Mouse (Mus musculus) myocyte (in vitro differentiated cells): Measurements from ENCODE around the gene Zranb3. TPM values are rescaled to one million over a fixed set of nuclear protein-coding genes. Genes with fewer than 3 reads are reported as not detected.
"Not testable (repeated sequence)": the region's sequence is repeated elsewhere in the genome, so short reads cannot be mapped to it uniquely, and the experiment has no call there.

Experiments
- H3K27me3 ChIP-seq: one replicate; pipeline ENCODE4 v1.6.1; 2011; ENCODE audit not compliant: control insufficient read depth, insufficient read depth, insufficient read length
- H3K36me3 ChIP-seq: one replicate; pipeline ENCODE4 v1.6.1; 2011; ENCODE audit not compliant: control insufficient read depth, insufficient read depth
- H3K4me2 ChIP-seq: one replicate; pipeline ENCODE4 v1.6.1; 2011; ENCODE audit warnings: low read depth, control low read depth
- H3K4me3 ChIP-seq: one replicate; pipeline ENCODE4 v1.5.1; 2011; ENCODE audit warnings: mild to moderate bottlenecking, control low read depth, moderate library complexity
- H3K79me2 ChIP-seq: one replicate; pipeline ENCODE4 v1.6.1; 2011; ENCODE audit not compliant: control insufficient read depth, insufficient read depth
- H3ac ChIP-seq: one replicate; pipeline ENCODE4 v1.6.1; 2011; ENCODE audit not compliant: control insufficient read depth, insufficient read length
- CEBPB ChIP-seq: IDR thresholded peaks from 2 replicates; pipeline ENCODE4 v1.6.1; 2011; ENCODE audit warnings: mild to moderate bottlenecking, moderate library complexity; ENCODE audit not compliant: poor library complexity, insufficient read depth, severe bottlenecking
- E2F4 ChIP-seq: IDR thresholded peaks from one replicate; pipeline ENCODE4 v1.6.1; 2011; ENCODE audit warnings: mild to moderate bottlenecking, control low read depth, moderate library complexity; ENCODE audit not compliant: insufficient read depth
- MAX ChIP-seq: IDR thresholded peaks from one replicate; pipeline ENCODE4 v1.6.1; 2011; ENCODE audit warnings: low read depth, mild to moderate bottlenecking, control low read depth
- MYOD1 ChIP-seq, 3 experiments: IDR thresholded peaks; one replicate each; pipeline ENCODE4 v1.6.1; 2011; ENCODE audit warnings: control low read depth in 2 of 3, low read depth in 2 of 3, mild to moderate bottlenecking in 2 of 3, moderate library complexity in 1 of 3; ENCODE audit not compliant: insufficient read length in 2 of 3, control insufficient read depth in 1 of 3
- MYOG ChIP-seq, 3 experiments: IDR thresholded peaks; one replicate each; pipeline ENCODE4 v1.6.1; 2011; ENCODE audit warnings: control low read depth in 2 of 3, low read depth in 2 of 3, mild to moderate bottlenecking in 2 of 3; ENCODE audit not compliant: insufficient read length in 2 of 3, control insufficient read depth in 1 of 3, insufficient read depth in 1 of 3
- POLR2A ChIP-seq: IDR thresholded peaks from one replicate; pipeline ENCODE4 v1.6.1; 2011; ENCODE audit warnings: low read depth, mild to moderate bottlenecking, control low read depth, moderate library complexity; ENCODE audit not compliant: insufficient read length
- POLR2AphosphoS2 ChIP-seq: IDR thresholded peaks from one replicate; pipeline ENCODE4 v1.6.1; 2011; ENCODE audit warnings: low read depth, control low read depth; ENCODE audit not compliant: insufficient read length
- REST ChIP-seq: IDR thresholded peaks from one replicate; pipeline ENCODE4 v1.6.1; 2011; ENCODE audit warnings: mild to moderate bottlenecking, control low read depth, moderate library complexity; ENCODE audit not compliant: insufficient read depth, insufficient read length
- SRF ChIP-seq: IDR thresholded peaks from one replicate; pipeline ENCODE4 v1.6.1; 2011; ENCODE audit warnings: low read depth; ENCODE audit not compliant: control insufficient read depth, insufficient read length
- TCF12 ChIP-seq: IDR thresholded peaks from one replicate; pipeline ENCODE4 v1.6.1; 2011; ENCODE audit warnings: mild to moderate bottlenecking, control low read depth; ENCODE audit not compliant: poor library complexity, insufficient read depth, severe bottlenecking
- TCF3 ChIP-seq: IDR thresholded peaks from one replicate; pipeline ENCODE4 v1.6.1; 2011; ENCODE audit warnings: low read depth, control low read depth; ENCODE audit not compliant: insufficient read length
- USF1 ChIP-seq: IDR thresholded peaks from one replicate; pipeline ENCODE4 v1.6.1; 2011; ENCODE audit warnings: low read depth, mild to moderate bottlenecking, control low read depth, moderate library complexity
- polyA plus RNA-seq: library from polyadenylated mRNA; unstranded; fragments of >200 nt; fragmentation: generic; extraction: Trizol; gene quantifications from one replicate; pipeline ENCODE4 v1.2.1, GENCODE M21; 2012; ENCODE audit warnings: missing spikeins

The Zranb3 gene
- polyA plus RNA-seq, result 1.6 TPM

- H3K27me3 ChIP-seq, result no peaks in the 10 kb centered on the region
- peak within 1 kb of the TSS; percentile 72 for H3ac ChIP-seq
- peak within 1 kb of the TSS; percentile 46 for H3K4me3 ChIP-seq
- H3K4me2 ChIP-seq, result peak within 1 kb of the TSS; percentile 89
- TF ChIP-seq POLR2AphosphoS2 (peak; percentile 82), MYOG (IDR thresholded peaks at IDR 0.05; ENCODE audit: control insufficient read depth in 1 of 3, insufficient read depth in 1 of 3, insufficient read length in 2 of 3, low read depth in 2 of 3) (peak in 1 of 3 experiments; percentile 31), TCF3 (no peak), POLR2A (peak; percentile 84), MAX (no peak), REST (no peak), USF1 (no peak), E2F4 (no peak), CEBPB (no peak), TCF12 (no peak), MYOD1 (IDR thresholded peaks at IDR 0.05; ENCODE audit: control insufficient read depth in 1 of 3, insufficient read length in 2 of 3, low read depth in 2 of 3) (peak; percentile 56 to 65 (median 62)), SRF (peak; percentile 11)
- H3K36me3 ChIP-seq, result no peaks in the 10 kb centered on the region
- peaks cover 42% of the 10 kb centered on the region for H3K79me2 ChIP-seq
Measured at GRCm38 (mm10) chr1:128102641-128103461, at the start of gene Zranb3, which contains the start of gene R3hdm1. TSS of gene Zranb3 (minus strand) at chr1:128103047. TSS of gene R3hdm1 (plus strand) at chr1:128103301.

- Histone ChIP-seq H3K4me2 (no peak overlapping the region), H3K27me3 (no peaks in the 10 kb centered on the region), H3K36me3 (no peaks in the 10 kb centered on the region), H3ac (no peak overlapping the region), H3K79me2 (peaks cover 68% of the 10 kb centered on the region), H3K4me3 (no peak overlapping the region)
- TF ChIP-seq MYOG (IDR thresholded peaks at IDR 0.05; ENCODE audit: control insufficient read depth in 1 of 3, insufficient read depth in 1 of 3, insufficient read length in 2 of 3, low read depth in 2 of 3), result peak in 2 of 3 experiments; percentile 11 to 77
- TF ChIP-seq CEBPB, result peak; percentile 37; the same call in 1 of the 2 replicates
- TF ChIP-seq POLR2A, result peak; percentile 23
- no peak for TF ChIP-seq USF1
- peak; percentile 34 to 62 (median 44) for TF ChIP-seq MYOD1 (IDR thresholded peaks at IDR 0.05; ENCODE audit: control insufficient read depth in 1 of 3, insufficient read length in 2 of 3, low read depth in 2 of 3)
Measured at GRCm38 (mm10) chr1:128141737-128142136, 38.9 kb upstream of the Zranb3 start.

GRCm38 (mm10) chr1:128141039-128141438, 38.2 kb upstream of the Zranb3 start:
- H3K4me3 ChIP-seq, result no peak overlapping the region
- no peak overlapping the region for H3ac ChIP-seq
- H3K79me2 ChIP-seq, result peaks cover 63% of the 10 kb centered on the region

GRCm38 (mm10) chr1:128136222-128136621, 33.4 kb upstream of the Zranb3 start:
- H3ac ChIP-seq, H3K27me3 ChIP-seq, H3K4me2 ChIP-seq, H3K36me3 ChIP-seq, H3K4me3 ChIP-seq: not testable (repeated sequence)
- peaks cover 62% of the 10 kb centered on the region for H3K79me2 ChIP-seq

More at GRCm38 (mm10) chr1:128141039-128141438, 38.2 kb upstream of the Zranb3 start:
- no peak overlapping the region for H3K4me2 ChIP-seq
- H3K36me3 ChIP-seq, result no peaks in the 10 kb centered on the region
- H3K27me3 ChIP-seq, result no peaks in the 10 kb centered on the region
- no peak for TF ChIP-seq REST
- no peak for TF ChIP-seq USF1
- TF ChIP-seq CEBPB, result no peak
- no peak for TF ChIP-seq POLR2AphosphoS2
- TF ChIP-seq POLR2A, result no peak
- TF ChIP-seq TCF12, result no peak
- no peak for TF ChIP-seq SRF
- no peak for TF ChIP-seq E2F4
- TF ChIP-seq MYOG (IDR thresholded peaks at IDR 0.05; ENCODE audit: control insufficient read depth in 1 of 3, insufficient read depth in 1 of 3, insufficient read length in 2 of 3, low read depth in 2 of 3), result no peak
- TF ChIP-seq MYOD1 (IDR thresholded peaks at IDR 0.05; ENCODE audit: control insufficient read depth in 1 of 3, insufficient read length in 2 of 3, low read depth in 2 of 3), result no peak
- TF ChIP-seq MAX, result no peak
- TF ChIP-seq TCF3, result no peak

- Histone ChIP-seq H3K79me2 (peaks cover 97% of the 10 kb centered on the region), H3ac (no peak overlapping the region), H3K4me2 (no peak overlapping the region), H3K4me3 (no peak overlapping the region), H3K36me3 (no peaks in the 10 kb centered on the region), H3K27me3 (no peaks in the 10 kb centered on the region)
- no peak for TF ChIP-seq MYOD1 (IDR thresholded peaks at IDR 0.05; ENCODE audit: control insufficient read depth in 1 of 3, insufficient read length in 2 of 3, low read depth in 2 of 3)
- TF ChIP-seq E2F4, result no peak
- no peak for TF ChIP-seq TCF3
- no peak for TF ChIP-seq SRF
- TF ChIP-seq MAX, result no peak
- no peak for TF ChIP-seq TCF12
- no peak for TF ChIP-seq POLR2AphosphoS2
- no peak for TF ChIP-seq MYOG (IDR thresholded peaks at IDR 0.05; ENCODE audit: control insufficient read depth in 1 of 3, insufficient read depth in 1 of 3, insufficient read length in 2 of 3, low read depth in 2 of 3)
- TF ChIP-seq USF1, result no peak
- TF ChIP-seq REST, result no peak
- no peak for TF ChIP-seq POLR2A
Measured at GRCm38 (mm10) chr1:128120913-128121627, 18.2 kb upstream of the Zranb3 start.
